Mouse (Mus musculus) cerebellum, adult 8-10 months (tissue): ENCODE measurements around the gene Olfr645.

Experiments
- DNase-seq: peaks from one replicate; pipeline ENCODE4 v3.0.0; 2022

The Olfr645 gene

GRCm38 (mm10) chr7:104085365-104085764 is at the start of gene Olfr645:
Gene Olfr645 (minus strand): TSS chr7:104085465.
- no peak for DNase-seq

- no peak for DNase-seq
Observed at GRCm38 (mm10) chr7:104129726-104130125, 44.5 kb upstream of the Olfr645 start, which contains the start of gene Ubqln5. Gene Ubqln5 (minus strand): TSS chr7:104129826.

GRCm38 (mm10) chr7:104104757-104104972 is 19.4 kb upstream of the Olfr645 start, which contains the start of gene Olfr646:
Gene Olfr646 (plus strand): TSS chr7:104104873.
- no peak for DNase-seq

- DNase-seq, result no peak
Observed at GRCm38 (mm10) chr7:104103913-104104756, 18.9 kb upstream of the Olfr645 start.

DNA sequence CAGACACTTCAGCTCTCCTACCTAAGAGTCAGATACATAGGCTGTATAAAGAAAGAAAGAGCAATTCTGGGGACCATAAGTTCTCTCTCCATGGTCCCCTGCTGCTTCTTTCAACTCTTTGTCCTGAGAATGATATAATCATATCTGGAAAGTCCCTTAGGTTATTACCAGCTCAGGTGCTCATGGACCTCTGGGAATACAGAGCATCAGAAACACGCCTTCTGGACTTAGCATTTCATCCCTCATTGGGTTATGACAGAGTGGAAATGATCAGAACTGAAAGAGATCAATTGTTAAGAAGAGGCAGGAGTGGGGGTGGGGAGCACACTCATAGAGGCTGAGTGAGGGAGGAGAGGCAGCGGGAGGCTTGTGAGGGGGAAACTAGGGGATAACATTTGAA is 13.5 kb downstream of the Olfr645 start, which contains the start of gene Olfr644:
Gene Olfr644, minus strand, starts transcription at position 101 of the 400 bp plus-strand sequence.
- DNase-seq, result no peak

DNA sequence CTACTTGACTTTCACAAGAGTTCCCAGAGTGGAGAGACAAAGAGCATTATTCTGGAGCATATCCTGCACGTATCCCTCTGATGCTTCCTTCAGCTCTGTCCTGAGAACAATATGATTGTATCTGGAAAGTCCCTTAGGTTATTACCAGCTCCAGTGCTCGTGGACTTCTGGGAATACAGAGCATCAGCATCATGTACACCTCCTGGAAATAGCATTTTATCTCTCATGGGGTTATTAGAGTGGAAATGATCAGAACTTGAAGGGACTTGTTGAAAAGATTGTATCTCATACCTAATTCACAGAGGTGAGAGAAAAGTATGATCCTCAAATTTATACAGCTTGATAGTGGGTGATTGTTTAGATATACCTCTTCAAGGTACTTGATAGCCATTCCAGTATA is 23.9 kb downstream of the Olfr645 start, which contains the start of gene 4930516K23Rik:
Gene 4930516K23Rik, minus strand, starts transcription at position 101 of the 400 bp plus-strand sequence.
- no peak for DNase-seq

DNA sequence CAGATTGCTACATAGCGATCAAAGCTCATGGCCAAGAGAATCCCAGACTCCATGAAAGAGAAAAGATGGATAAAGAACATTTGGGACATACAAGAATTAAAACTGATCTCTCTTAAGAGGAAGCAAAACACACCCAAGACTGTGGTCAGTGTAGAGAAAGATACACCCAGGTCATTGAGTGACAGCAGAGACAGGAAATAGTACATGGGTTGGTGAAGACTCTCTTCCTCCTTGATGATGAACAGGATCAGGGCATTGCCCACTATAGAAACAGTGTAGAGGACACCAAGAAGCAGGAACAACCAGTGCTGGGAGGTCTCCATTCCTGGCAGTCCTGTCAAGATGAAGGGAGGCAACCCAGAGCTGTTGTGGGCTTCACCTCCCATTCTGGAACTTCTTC is 26.1 kb downstream of the Olfr645 start:
- no peak for DNase-seq

DNA sequence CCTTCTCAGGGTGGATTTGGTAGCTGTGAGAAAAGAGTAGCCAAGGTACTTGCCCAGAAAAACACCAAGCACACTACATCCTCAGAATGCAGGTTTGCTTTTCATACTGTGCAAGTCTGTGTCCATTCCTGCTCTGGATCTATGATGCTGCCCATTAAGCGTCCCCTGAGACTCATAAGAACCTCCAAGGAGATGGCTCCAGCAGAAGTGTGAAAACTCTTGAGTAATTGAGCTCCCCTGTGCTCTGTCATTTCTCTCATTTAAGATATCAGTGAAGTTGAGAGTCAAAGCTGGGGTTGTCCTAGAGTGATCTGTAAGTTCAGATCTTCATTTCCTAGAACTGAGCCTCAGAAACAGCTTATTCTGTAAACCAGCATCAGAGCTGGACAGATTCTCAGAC is 32.7 kb downstream of the Olfr645 start, which contains the start of gene Olfr642:
Gene Olfr642, minus strand, starts transcription at position 101 of the 400 bp plus-strand sequence.
- no peak for DNase-seq

DNA sequence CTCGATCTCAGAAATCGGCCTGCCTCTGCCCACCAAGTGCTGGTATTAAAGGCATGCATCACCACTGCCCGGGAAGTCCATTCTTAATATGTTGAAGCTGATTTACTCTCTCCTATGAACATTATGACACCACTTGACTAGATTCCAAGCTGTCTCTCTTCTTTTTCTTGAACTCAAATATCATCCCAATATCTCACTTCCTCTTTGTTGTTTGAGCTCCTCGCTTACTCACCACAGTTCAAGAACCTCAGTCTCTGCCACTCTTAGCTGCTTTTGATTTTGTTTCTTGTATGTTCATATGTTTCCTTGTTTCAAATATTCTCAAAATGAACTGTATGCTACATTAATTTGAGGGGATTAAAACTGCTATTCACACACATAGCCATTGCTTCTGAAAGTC is 34.5 kb downstream of the Olfr645 start:
- no peak for DNase-seq

GRCm38 (mm10) chr7:104035145-104035544 is 50.1 kb downstream of the Olfr645 start, which contains the start of gene Olfr641:
Gene Olfr641 (plus strand): TSS chr7:104035445.
- no peak for DNase-seq
